Mouse (Mus musculus) limb, embryonic 10.5 days (tissue): ENCODE results near the gene Wfdc15b. TPM values are rescaled to one million over a fixed set of nuclear protein-coding genes. Genes with fewer than 3 reads are reported as not detected.
"Not testable (repeated sequence)": the region's sequence is repeated elsewhere in the genome, so short reads cannot be mapped to it uniquely, and the experiment has no call there.

Experiments used
- DNase-seq: peaks from one replicate; pipeline ENCODE4 v3.0.0-alpha.2; 2017; ENCODE audit warnings: low spot score
- H3K27ac ChIP-seq: fragments of 300-500 bp; sonication (generic); 2 replicates; pipeline ENCODE4 v1.5.1; 2016; ENCODE audit warnings: mild to moderate bottlenecking
- H3K27me3 ChIP-seq: fragments of 300-500 bp; sonication (generic); 2 replicates; pipeline ENCODE4 v1.6.1; 2016; ENCODE audit warnings: low read depth, mild to moderate bottlenecking; ENCODE audit not compliant: poor library complexity, severe bottlenecking
- H3K36me3 ChIP-seq: fragments of 300-500 bp; sonication (generic); 2 replicates; pipeline ENCODE4 v1.6.1; 2016; ENCODE audit warnings: mild to moderate bottlenecking, moderate library complexity
- H3K4me1 ChIP-seq: fragments of 300-500 bp; sonication (generic); 2 replicates; pipeline ENCODE4 v1.6.1; 2016
- H3K4me3 ChIP-seq: fragments of 300-500 bp; sonication (generic); 2 replicates; pipeline ENCODE4 v1.5.1; 2016; ENCODE audit warnings: mild to moderate bottlenecking, moderate library complexity
- H3K9me3 ChIP-seq: fragments of 300-500 bp; sonication (generic); replicated peaks from 2 replicates; pipeline ENCODE4 v1.6.1; 2016; ENCODE audit warnings: mild to moderate bottlenecking
- WGBS: fragments of 180-500 bp; shearing (Covaris S2); methylation state at CpG from one replicate; pipeline ENCODE4 v1.1.7; 2016; 5-methylcytosine and 5-hydroxymethylcytosine counted together
- polyA plus RNA-seq: library from polyadenylated mRNA; unstranded; fragments of >200 nt; fragmentation: Nextera tagmentation; extraction: Ambion mirVana; gene quantifications from 2 replicates; pipeline ENCODE4 v1.2.1, GENCODE M21; 2016

Wfdc15b gene
- polyA plus RNA-seq, result not detected in 2 replicates

GRCm38 (mm10) chr2:164221522-164221921 is at the start of gene Wfdc15b:
Gene Wfdc15b, minus strand, starts transcription at chr2:164221660.
- Histone ChIP-seq H3K27ac (no peak within 1 kb of the TSS), H3K4me1 (peaks cover 3% of the 10 kb centered on the region; the same call in 1 of the 2 replicates), H3K36me3 (no peaks in the 10 kb centered on the region), H3K27me3 (no peaks in the 10 kb centered on the region), H3K4me3 (no peak within 1 kb of the TSS), H3K9me3 (no peaks in the 10 kb centered on the region)
- 75% methylated on average over 11 of the region's 11 CpGs for WGBS
- DNase-seq, result no peak

GRCm38 (mm10) chr2:164256540-164256939 is 35.1 kb upstream of the Wfdc15b start, which contains the start of gene Svs3b:
Gene Svs3b, minus strand, starts transcription at chr2:164256640.
- H3K36me3 ChIP-seq, DNase-seq, H3K4me1 ChIP-seq, H3K27ac ChIP-seq, H3K4me3 ChIP-seq, H3K9me3 ChIP-seq: not testable (repeated sequence)
- WGBS, result 79% methylated on average over 1 of the region's 1 CpGs
- H3K27me3 ChIP-seq, result peaks cover 12% of the 10 kb centered on the region; the same call in 1 of the 2 replicates

- 91% methylated on average over 3 of the region's 3 CpGs for WGBS
- Histone ChIP-seq H3K9me3 (no peaks in the 10 kb centered on the region), H3K27ac (no peak within 1 kb of the TSS), H3K36me3 (no peaks in the 10 kb centered on the region), H3K4me3 (no peak within 1 kb of the TSS), H3K27me3 (no peaks in the 10 kb centered on the region), H3K4me1 (no peaks in the 10 kb centered on the region)
- no peak for DNase-seq
These were observed 16.9 kb upstream of the Wfdc15b start, which contains the start of gene Svs2 for GRCm38 (mm10) chr2:164238366-164238765. Gene Svs2, minus strand, starts transcription at chr2:164238466.

DNA sequence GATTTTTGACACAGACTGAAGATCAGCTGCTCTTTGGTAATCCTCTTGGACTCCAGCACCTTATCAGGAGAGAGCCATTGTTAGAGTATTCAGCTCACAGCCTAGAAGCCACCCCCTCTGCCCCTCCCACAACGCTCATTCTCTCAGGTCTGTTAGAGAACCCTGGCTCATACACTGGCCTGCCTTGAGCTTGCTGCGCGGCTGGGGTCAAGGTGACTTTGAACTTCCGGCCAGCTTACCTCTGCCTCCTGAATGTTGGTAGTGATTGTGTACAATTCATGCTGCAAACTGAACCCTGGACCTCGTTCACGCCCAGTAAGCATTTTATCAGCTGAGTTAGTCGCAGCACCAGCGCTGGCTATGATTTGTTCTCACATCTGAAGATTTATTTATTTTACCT is 11.2 kb upstream of the Wfdc15b start:
- Histone ChIP-seq H3K4me3 (no peak overlapping the region), H3K27me3 (no peaks in the 10 kb centered on the region), H3K36me3 (no peaks in the 10 kb centered on the region), H3K9me3 (no peaks in the 10 kb centered on the region), H3K4me1 (no peaks in the 10 kb centered on the region), H3K27ac (no peak overlapping the region)
- WGBS, result 90% methylated on average over 8 of the region's 8 CpGs
- no peak for DNase-seq

- no peaks in the 10 kb centered on the region for H3K36me3 ChIP-seq
- DNase-seq, result no peak
- 83% methylated on average over 8 of the region's 8 CpGs for WGBS
These were observed 7.1 kb upstream of the Wfdc15b start for GRCm38 (mm10) chr2:164228361-164229070.

GRCm38 (mm10) chr2:164219295-164219694 is 2.2 kb downstream of the Wfdc15b start:
- Histone ChIP-seq H3K27ac (no peak overlapping the region), H3K9me3 (no peaks in the 10 kb centered on the region), H3K4me1 (peaks cover 3% of the 10 kb centered on the region; the same call in 1 of the 2 replicates), H3K27me3 (no peaks in the 10 kb centered on the region), H3K36me3 (no peaks in the 10 kb centered on the region), H3K4me3 (no peak overlapping the region)
- WGBS, result 90% methylated on average over 9 of the region's 9 CpGs
- no peak for DNase-seq

More at GRCm38 (mm10) chr2:164228361-164229070, 7.1 kb upstream of the Wfdc15b start:
- H3K27me3 ChIP-seq, result no peaks in the 10 kb centered on the region
- no peak overlapping the region for H3K4me3 ChIP-seq
- no peak overlapping the region for H3K27ac ChIP-seq
- H3K4me1 ChIP-seq, result no peaks in the 10 kb centered on the region
- no peaks in the 10 kb centered on the region for H3K9me3 ChIP-seq

GRCm38 (mm10) chr2:164212711-164213110 is 8.7 kb downstream of the Wfdc15b start:
- no peaks in the 10 kb centered on the region for H3K4me1 ChIP-seq
- H3K27me3 ChIP-seq, result no peaks in the 10 kb centered on the region
- WGBS, result 90% methylated on average over 5 of the region's 5 CpGs

GRCm38 (mm10) chr2:164210892-164211291 is 10.6 kb downstream of the Wfdc15b start:
- Histone ChIP-seq H3K36me3 (no peaks in the 10 kb centered on the region), H3K27ac (no peak overlapping the region), H3K9me3 (no peaks in the 10 kb centered on the region), H3K4me3 (no peak overlapping the region), H3K4me1 (no peaks in the 10 kb centered on the region), H3K27me3 (no peaks in the 10 kb centered on the region)
- 86% methylated on average over 4 of the region's 4 CpGs for WGBS
- DNase-seq, result no peak

More at GRCm38 (mm10) chr2:164212711-164213110, 8.7 kb downstream of the Wfdc15b start:
- Histone ChIP-seq H3K27ac (no peak overlapping the region), H3K9me3 (no peaks in the 10 kb centered on the region), H3K4me3 (no peak overlapping the region), H3K36me3 (no peaks in the 10 kb centered on the region)
- DNase-seq, result no peak

DNA sequence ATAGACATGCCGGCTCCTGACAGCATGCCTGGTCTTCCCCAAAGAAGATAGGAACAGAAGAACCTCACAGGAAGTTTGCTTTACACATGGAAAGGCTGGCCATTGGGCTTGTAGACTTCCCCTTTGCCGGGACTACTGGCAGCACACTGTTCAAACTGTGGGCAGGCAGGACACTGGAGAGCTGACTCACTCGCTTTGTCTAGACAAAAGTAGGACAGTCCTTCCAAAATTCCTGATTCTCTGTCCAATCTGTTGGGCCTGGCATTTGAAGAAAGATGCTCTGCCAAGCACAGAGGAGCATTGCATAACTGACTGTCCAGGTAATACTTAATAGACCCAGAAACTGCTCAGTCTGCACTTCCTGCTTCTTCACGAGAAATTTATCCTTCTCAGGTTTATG is 14.8 kb downstream of the Wfdc15b start:
- no peak overlapping the region for H3K4me3 ChIP-seq
- DNase-seq, result no peak
- WGBS, result 80% methylated on average over 4 of the region's 4 CpGs
- H3K4me1 ChIP-seq, result no peaks in the 10 kb centered on the region
- no peaks in the 10 kb centered on the region for H3K9me3 ChIP-seq
- no peaks in the 10 kb centered on the region for H3K27me3 ChIP-seq
- H3K27ac ChIP-seq, result no peak overlapping the region
- H3K36me3 ChIP-seq, result no peaks in the 10 kb centered on the region

- H3K36me3 ChIP-seq, DNase-seq, H3K27ac ChIP-seq, H3K27me3 ChIP-seq, H3K4me3 ChIP-seq, H3K4me1 ChIP-seq, H3K9me3 ChIP-seq: not testable (repeated sequence)
- 91% methylated on average over 10 of the region's 10 CpGs for WGBS
These were observed 15.4 kb downstream of the Wfdc15b start for GRCm38 (mm10) chr2:164206011-164206410.

DNA sequence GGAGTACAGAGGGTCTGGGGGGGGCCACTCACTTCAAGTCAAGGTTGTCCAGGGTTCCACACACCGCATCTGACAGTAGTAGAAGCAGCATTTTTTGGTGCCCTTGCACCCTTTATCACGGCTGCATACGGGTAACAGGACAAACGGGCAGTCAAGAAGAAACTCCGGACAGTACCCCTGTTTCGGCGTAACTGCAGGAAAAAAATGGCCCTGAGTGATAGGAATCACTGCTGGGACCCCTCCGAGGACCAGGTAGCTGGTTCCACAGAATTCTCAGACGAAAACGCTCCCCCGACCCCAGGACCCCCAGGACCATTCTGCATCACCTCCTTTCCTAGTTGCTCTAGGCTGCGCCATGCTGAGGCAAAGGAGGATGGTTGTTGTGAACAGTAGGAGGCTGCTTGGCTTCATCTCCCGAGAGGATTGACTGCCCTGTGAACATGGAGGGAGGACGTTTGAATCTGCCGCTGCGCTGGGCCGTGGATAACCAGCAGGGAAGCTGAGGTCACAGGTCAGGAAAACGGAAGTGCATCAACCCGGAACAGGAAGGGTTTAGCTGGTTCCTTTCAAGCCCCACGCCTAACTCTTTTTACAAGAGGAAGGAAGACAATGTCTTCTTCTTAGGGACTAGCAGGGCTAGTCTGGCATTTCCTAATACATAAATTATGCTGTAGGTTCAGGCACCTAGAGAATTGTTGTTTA is 21.7 kb downstream of the Wfdc15b start, which contains the start of gene Wfdc15a:
Gene Wfdc15a, minus strand, starts transcription at position 505 of the 702 bp plus-strand sequence.
- no peak for DNase-seq
- Histone ChIP-seq H3K27ac (no peak within 1 kb of the TSS), H3K27me3 (no peaks in the 10 kb centered on the region), H3K9me3 (no peaks in the 10 kb centered on the region), H3K4me3 (no peak within 1 kb of the TSS), H3K4me1 (peaks cover 3% of the 10 kb centered on the region; the same call in 1 of the 2 replicates), H3K36me3 (no peaks in the 10 kb centered on the region)
- WGBS, result 86% methylated on average over 20 of the region's 20 CpGs

DNA sequence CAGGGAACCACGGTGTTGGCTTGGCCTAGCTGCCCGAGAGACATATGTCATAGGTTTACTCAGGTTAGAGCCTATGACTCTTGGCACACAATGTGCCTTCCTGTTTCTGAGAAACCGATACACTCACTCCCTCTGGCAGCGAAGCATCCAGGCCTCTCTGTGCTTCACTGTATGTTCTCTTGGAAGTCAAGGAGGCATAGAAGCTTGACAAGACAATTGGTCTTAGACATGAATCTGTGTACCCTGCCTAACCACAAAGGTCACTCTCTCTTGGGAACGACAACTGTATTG is 24.8 kb downstream of the Wfdc15b start:
- H3K9me3 ChIP-seq, result no peaks in the 10 kb centered on the region
- H3K36me3 ChIP-seq, result no peaks in the 10 kb centered on the region
- H3K27me3 ChIP-seq, result no peaks in the 10 kb centered on the region
- no peak for DNase-seq
- H3K4me1 ChIP-seq, result peaks cover 3% of the 10 kb centered on the region; the same call in 1 of the 2 replicates
- no peak overlapping the region for H3K27ac ChIP-seq
- H3K4me3 ChIP-seq, result no peak overlapping the region
- WGBS, result 95% methylated on average over 5 of the region's 5 CpGs

DNA sequence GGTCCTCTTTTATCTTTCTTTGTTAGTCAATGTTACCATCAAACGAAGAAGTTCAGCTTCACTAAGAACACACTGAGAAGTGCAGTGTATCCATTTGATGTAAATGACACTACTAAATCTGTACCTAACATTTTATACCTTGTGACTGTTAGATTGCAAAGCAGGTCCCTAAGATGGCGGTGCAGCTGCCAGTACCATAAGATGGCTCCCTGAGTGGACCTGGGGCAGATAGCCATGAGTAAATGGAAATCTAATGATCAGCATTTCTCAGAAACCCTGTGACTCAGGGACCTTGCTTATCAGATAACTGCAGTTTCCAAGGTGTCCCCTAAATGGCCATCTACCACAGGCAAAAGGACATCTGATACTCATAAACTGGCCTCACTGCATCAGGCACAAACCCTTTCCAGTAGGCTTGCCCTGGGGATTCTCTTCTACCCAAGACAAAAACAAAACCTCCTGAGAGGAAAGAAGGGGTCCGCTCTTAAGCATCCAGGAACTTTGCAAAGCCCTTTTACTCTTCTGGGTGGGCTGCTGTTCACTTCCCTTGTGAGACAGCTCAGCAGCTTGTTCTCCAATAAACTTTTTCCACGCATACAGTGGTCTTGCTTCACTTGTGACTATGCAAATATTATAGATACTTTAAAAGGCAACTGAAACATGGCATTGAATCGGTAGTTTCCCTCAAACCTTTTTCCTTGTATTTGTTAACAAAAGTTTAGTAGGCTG is 25.3 kb downstream of the Wfdc15b start:
- Histone ChIP-seq H3K4me3 (no peak overlapping the region), H3K9me3 (no peaks in the 10 kb centered on the region), H3K36me3 (no peaks in the 10 kb centered on the region), H3K27me3 (no peaks in the 10 kb centered on the region), H3K4me1 (peaks cover 3% of the 10 kb centered on the region; the same call in 1 of the 2 replicates), H3K27ac (no peak overlapping the region)
- whole genome bisulfite sequencing, result 92% methylated on average over 5 of the region's 5 CpGs
- DNase-seq, result no peak
